Mouse (Mus musculus) ES-CJ7 (cell line): Measurements from ENCODE around the gene Sgta.
"Not testable (repeated sequence)": the region's sequence is repeated elsewhere in the genome, so short reads cannot be mapped to it uniquely, and the experiment has no call there.

Experiments used
- DNase-seq: peaks from one replicate; pipeline ENCODE4 v3.0.0; 2011; ENCODE audit warnings: low read depth, low spot score

The Sgta gene

GRCm38 (mm10) chr10:81059603-81060543 lies at the start of gene Sgta:
TSS of gene Sgta (minus strand) at chr10:81060181.
- peak; percentile 100 for DNase-seq

- DNase-seq = peak; percentile 99
Observed at GRCm38 (mm10) chr10:81106113-81106721, 46.2 kb upstream of the Sgta start.

DNA sequence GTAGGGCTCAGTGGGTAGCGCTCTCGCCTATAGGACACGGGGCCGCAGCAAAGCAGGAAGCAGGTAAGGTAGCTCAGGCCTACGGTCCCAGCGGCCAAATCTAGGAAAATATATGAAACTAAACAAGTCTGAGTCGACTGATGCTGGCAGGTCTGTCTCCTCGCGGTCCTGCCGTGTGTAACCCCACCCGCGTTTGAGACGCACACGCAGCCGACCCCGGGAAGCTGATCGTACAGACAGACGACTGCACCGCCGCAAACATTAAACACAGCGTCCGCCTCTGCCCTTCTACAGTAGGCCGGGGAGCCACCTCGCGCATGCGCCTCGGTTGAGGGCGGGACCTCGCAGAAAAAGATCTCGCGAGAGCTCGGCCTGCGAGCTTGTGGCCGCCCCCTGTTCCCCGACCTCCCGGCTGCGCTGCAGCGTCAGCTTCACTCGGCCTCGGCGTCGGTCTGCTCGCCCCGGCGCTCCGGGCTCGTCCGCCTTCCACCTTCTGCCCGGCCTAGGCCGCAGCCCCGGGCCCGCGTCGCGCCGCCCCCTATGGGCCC lies 45.7 kb upstream of the Sgta start, which contains the start of gene Map2k2:
TSS of gene Map2k2 (plus strand) at position 351 of the 548 bp plus-strand sequence.
- peak; percentile 98 for DNase-seq

- DNase-seq = peak; percentile 42
Observed at GRCm38 (mm10) chr10:81094931-81095678, 35.1 kb upstream of the Sgta start.

DNA sequence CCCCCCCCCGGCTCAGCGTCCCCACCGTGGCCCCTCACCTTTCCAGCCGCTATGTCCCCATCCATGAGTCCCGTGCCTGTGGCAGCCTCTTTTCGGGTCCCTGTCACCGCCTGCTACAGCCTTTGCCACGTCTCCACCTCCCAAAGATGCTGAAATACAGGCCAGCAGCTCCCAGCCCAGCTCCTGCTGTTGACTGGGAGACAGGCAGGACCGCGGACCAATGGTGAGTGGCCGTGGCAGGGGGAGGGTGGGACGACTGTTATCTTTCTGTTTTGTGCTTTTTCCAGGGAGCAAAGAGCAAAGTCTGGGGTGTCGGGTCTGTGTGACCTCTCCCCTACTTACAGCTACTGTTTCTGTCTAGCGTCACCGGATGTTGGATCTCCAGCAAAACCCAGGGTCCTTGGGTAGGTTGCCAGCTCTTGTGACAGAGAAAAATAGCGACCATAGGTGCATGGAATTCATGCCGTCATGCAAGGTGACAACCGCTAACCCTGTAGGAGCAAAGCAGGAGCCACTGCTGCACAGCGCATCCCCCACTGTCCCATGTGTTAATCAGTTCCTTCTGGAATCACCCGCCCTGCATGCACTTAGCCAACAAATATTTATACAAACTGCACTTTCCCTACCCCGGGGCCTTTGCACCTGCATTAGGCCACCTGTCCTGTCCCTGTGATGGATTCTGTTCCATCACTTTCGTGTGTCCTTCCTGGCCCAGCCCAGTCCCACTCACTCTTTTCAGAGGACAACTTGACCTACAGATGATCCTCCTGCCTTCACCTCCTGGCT lies 32.7 kb upstream of the Sgta start:
- DNase-seq = peak; percentile 45

GRCm38 (mm10) chr10:81090621-81091020 lies 30.6 kb upstream of the Sgta start:
- DNase-seq = no peak

DNA sequence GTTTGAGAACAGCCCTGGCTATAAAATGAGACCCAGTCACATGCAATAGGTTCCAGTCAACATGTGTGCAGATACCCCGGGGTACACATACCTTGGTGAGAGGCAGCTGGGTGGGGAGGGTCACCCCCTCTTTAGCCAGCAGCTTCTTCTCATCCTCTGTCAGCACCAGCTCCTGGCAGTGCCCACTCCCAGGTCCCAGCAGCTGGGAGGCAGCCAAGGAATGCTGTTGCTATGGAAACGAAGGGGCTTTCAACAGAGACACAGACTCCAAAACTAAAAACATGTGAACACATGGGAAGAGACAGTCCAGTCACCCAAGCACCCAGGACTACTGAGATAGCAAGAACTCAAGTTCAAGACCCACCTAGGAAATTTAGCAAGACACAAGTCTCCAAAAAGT lies 29.2 kb upstream of the Sgta start:
- DNase-seq = no peak

GRCm38 (mm10) chr10:81087021-81087420 lies 27.0 kb upstream of the Sgta start:
- DNase-seq = peak; percentile 88

- peak; percentile 92 for DNase-seq
Observed at GRCm38 (mm10) chr10:81082168-81082960, 22.4 kb upstream of the Sgta start.

- no peak for DNase-seq
Observed at GRCm38 (mm10) chr10:81080008-81080655, 20.2 kb upstream of the Sgta start.

- no peak for DNase-seq
Observed at GRCm38 (mm10) chr10:81077916-81078315, 17.9 kb upstream of the Sgta start.

GRCm38 (mm10) chr10:81076356-81076755 lies 16.4 kb upstream of the Sgta start:
- DNase-seq = no peak

- no peak for DNase-seq
Observed at GRCm38 (mm10) chr10:81075734-81076133, 15.8 kb upstream of the Sgta start.

DNA sequence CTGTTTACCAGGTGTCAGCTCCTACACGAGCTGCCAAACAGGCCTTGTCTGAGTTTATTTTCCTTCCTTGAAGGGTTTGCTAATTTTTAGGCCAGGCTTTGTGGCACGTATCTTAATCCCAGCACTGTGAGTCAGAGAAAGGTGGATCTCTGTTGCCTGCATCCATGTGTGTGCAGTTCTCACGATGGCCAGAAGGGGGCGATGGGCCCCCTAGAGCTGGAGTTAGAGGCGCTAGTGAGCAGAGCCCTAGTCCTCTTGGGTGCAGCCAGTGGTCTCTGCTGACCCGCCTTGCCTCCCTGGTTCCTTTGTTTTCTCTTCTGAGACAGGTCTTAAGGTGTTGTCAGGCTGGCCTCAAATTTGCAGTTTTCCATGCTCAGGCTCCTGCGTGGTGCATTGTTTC lies 13.5 kb upstream of the Sgta start:
- peak; percentile 67 for DNase-seq

- no peak for DNase-seq
Observed at GRCm38 (mm10) chr10:81072290-81072689, 12.3 kb upstream of the Sgta start.

GRCm38 (mm10) chr10:81069836-81070235 lies 9.9 kb upstream of the Sgta start, which contains the start of gene Thop1:
TSS of gene Thop1 (plus strand) at chr10:81070035.
- DNase-seq = peak; percentile 100

DNA sequence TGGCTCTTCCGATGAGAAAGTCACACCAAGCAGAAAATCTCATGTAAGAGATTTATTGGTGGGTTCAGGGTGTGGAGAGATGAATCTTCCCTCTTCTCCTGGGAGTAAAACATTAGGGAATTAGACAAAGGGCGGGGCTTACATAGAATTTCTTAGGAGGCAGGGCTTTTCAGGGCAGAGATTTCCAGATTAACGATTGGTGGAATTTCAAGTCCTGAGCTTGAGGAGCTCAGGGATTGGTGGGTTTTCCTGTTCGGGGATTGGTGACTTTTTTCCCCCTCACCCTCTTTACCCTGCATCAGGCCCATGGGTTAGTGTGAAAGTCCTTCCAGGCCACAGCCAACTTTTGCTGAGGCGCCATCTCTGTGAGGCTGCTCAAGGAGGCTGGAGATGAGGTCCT lies 8.7 kb upstream of the Sgta start:
- peak; percentile 67 for DNase-seq

GRCm38 (mm10) chr10:81064519-81064918 lies 4.5 kb upstream of the Sgta start:
- not testable (repeated sequence) for DNase-seq

- DNase-seq = peak; percentile 37
Observed at GRCm38 (mm10) chr10:81062710-81063109, 2.7 kb upstream of the Sgta start.
